Mouse (Mus musculus) MEL (cell line): ENCODE measurements around the gene Ezr.

ENCODE experiments used
- CTCF ChIP-seq, 3 experiments: IDR thresholded peaks in 2 of 3; conservative IDR thresholded peaks in 1 of 3; 2 replicates each; pipeline ENCODE4 v1.5.1; 2011 to 2012; ENCODE audit warnings: low read length in 3 of 3, low read depth in 2 of 3, mild to moderate bottlenecking in 2 of 3, improper control_type of control experiment in 1 of 3, inconsistent platforms in 1 of 3, mixed read lengths in 1 of 3, moderate library complexity in 1 of 3; ENCODE audit not compliant: control insufficient read depth in 1 of 3, insufficient read depth in 1 of 3, poor library complexity in 1 of 3, severe bottlenecking in 1 of 3
- POLR2A ChIP-seq, 2 experiments: IDR thresholded peaks; 2 replicates each; pipeline ENCODE4 v1.6.1; 2011 to 2012; ENCODE audit warnings: low read length in 2 of 2, mild to moderate bottlenecking in 2 of 2, control low read depth in 1 of 2, improper control_type of control experiment in 1 of 2, low read depth in 1 of 2, moderate library complexity in 1 of 2; ENCODE audit not compliant: control insufficient read depth in 1 of 2, insufficient read depth in 1 of 2, poor library complexity in 1 of 2

DNA sequence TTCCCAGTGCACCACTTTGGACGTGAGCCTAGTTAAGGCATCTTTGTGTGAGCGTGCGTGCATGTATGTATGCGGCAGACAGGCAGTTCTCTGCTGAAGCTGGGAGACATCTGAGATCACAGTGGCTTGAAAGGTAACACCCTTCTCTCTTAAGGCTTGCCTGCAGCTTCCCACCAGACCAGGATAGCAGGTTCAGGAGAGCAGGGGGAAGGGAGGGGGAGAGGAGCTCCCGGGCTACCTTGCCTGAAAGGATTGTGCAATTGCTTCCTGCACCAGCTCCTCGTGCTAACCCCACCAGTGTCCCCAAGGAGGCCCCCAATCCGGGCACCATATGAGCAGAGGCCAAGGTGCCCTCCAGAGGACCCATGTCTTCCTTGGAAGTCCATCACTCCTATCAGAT, 3.0 kb downstream of the Ezr start:
- TF ChIP-seq CTCF (IDR thresholded peaks at IDR 0.05 in 2 of 3, conservative IDR thresholded peaks at IDR 0.05 in 1 of 3; ENCODE audit: control insufficient read depth in 1 of 3, insufficient read depth in 1 of 3, low read depth in 2 of 3, low read length in 3 of 3, poor library complexity in 1 of 3, severe bottlenecking in 1 of 3) (no peak), POLR2A (IDR thresholded peaks at IDR 0.05; ENCODE audit: control insufficient read depth in 1 of 2, insufficient read depth in 1 of 2, low read depth in 1 of 2, low read length in 2 of 2, poor library complexity in 1 of 2) (no peak)
